Mouse (Mus musculus) hindbrain, embryonic 12.5 days (tissue): ENCODE results near the gene Eif4enif1. TPM values are rescaled to one million over a fixed set of nuclear protein-coding genes. Genes with fewer than 3 reads are reported as not detected.

Experiments used
- ATAC-seq: fragments of 200-750 bp; cut with Nextera tagmentation; 2 replicates; pipeline ENCODE4 v1.8.0; 2017; ENCODE audit warnings: moderate TSS enrichment; ENCODE audit not compliant: low FRiP score
- H3K27ac ChIP-seq: fragments of 300-500 bp; sonication (generic); 2 replicates; pipeline ENCODE4 v1.5.1; 2016; ENCODE audit warnings: mild to moderate bottlenecking
- H3K27me3 ChIP-seq: fragments of 300-500 bp; sonication (generic); 2 replicates; pipeline ENCODE4 v1.6.1; 2016; ENCODE audit warnings: mild to moderate bottlenecking
- H3K36me3 ChIP-seq: fragments of 300-500 bp; sonication (generic); 2 replicates; pipeline ENCODE4 v1.6.1; 2016; ENCODE audit warnings: mild to moderate bottlenecking
- H3K4me1 ChIP-seq: fragments of 300-500 bp; sonication (generic); 2 replicates; pipeline ENCODE4 v1.6.1; 2016
- H3K4me2 ChIP-seq: fragments of 300-500 bp; sonication (generic); replicated peaks from 2 replicates; pipeline ENCODE4 v1.6.1; 2016; ENCODE audit warnings: mild to moderate bottlenecking
- H3K4me3 ChIP-seq: fragments of 300-500 bp; sonication (generic); 2 replicates; pipeline ENCODE4 v1.5.1; 2016; ENCODE audit warnings: mild to moderate bottlenecking
- H3K9ac ChIP-seq: fragments of 300-500 bp; sonication (generic); 2 replicates; pipeline ENCODE4 v1.6.1; 2016; ENCODE audit warnings: mild to moderate bottlenecking, moderate library complexity
- H3K9me3 ChIP-seq: fragments of 300-500 bp; sonication (generic); replicated peaks from 2 replicates; pipeline ENCODE4 v1.6.1; 2016; ENCODE audit warnings: mild to moderate bottlenecking
- WGBS: fragments of 180-500 bp; shearing (Covaris S2); methylation state at CpG from one replicate; pipeline ENCODE4 v1.1.7; 2016; 5-methylcytosine and 5-hydroxymethylcytosine counted together
- polyA plus RNA-seq: library from polyadenylated mRNA; unstranded; fragments of >200 nt; fragmentation: Nextera tagmentation; extraction: Ambion mirVana; gene quantifications from 2 replicates; pipeline ENCODE4 v1.2.1, GENCODE M21; 2016

The Eif4enif1 gene
- polyA plus RNA-seq, 1 experiment from 2014 or later: 58.8 TPM

- Histone ChIP-seq H3K27me3 (no peaks in the 10 kb centered on the region), H3K36me3 (peaks cover 86% of the 10 kb centered on the region), H3K9me3 (0 out of 2 replicates have a peak, but pooled peaks cover 4% of the 10 kb centered on the region), H3K4me1 (no peaks in the 10 kb centered on the region), H3K9ac (no peak overlapping the region), H3K27ac (no peak overlapping the region), H3K4me2 (no peak overlapping the region), H3K4me3 (no peak overlapping the region)
- 95% methylated on average over 7 of the region's 7 CpGs for WGBS
- no peak for ATAC-seq
Measured at GRCm38 (mm10) chr11:3242395-3242794, 40.2 kb downstream of the Eif4enif1 start.

GRCm38 (mm10) chr11:3243771-3244170 is 41.6 kb downstream of the Eif4enif1 start:
- Histone ChIP-seq H3K27ac (no peak overlapping the region), H3K9me3 (0 out of 2 replicates have a peak, but pooled peaks cover 4% of the 10 kb centered on the region), H3K9ac (no peak overlapping the region), H3K4me2 (no peak overlapping the region), H3K4me1 (no peaks in the 10 kb centered on the region), H3K27me3 (no peaks in the 10 kb centered on the region), H3K36me3 (peaks cover 88% of the 10 kb centered on the region), H3K4me3 (no peak overlapping the region)
- 79% methylated on average over 4 of the region's 4 CpGs for WGBS
- ATAC-seq: no peak

DNA sequence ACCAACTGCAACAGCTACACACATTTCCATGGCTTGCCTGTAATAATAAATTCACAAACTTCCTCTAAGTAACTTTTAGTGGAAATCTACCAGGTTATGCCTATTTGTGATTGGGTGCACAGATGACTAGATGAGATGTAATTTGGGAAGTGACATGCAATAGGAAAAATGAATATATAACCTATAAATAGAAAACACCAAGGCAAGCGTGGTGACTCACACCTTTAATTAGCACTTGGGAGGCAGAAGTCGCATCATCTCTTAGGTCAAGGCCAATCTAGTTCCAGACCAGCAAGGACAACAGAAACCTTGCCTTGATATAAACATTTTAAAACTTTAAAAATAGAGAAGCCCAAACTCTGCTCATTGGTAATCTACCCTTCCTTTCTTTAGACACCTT is 45.2 kb downstream of the Eif4enif1 start:
- Histone ChIP-seq H3K4me1 (no peaks in the 10 kb centered on the region), H3K36me3 (peaks cover 91% of the 10 kb centered on the region), H3K4me2 (no peak overlapping the region), H3K27me3 (no peaks in the 10 kb centered on the region), H3K4me3 (no peak overlapping the region), H3K9ac (no peak overlapping the region), H3K27ac (no peak overlapping the region), H3K9me3 (no peaks in the 10 kb centered on the region)
- 96% methylated on average over 2 of the region's 2 CpGs for WGBS
- no peak for ATAC-seq

GRCm38 (mm10) chr11:3259537-3259936 is 57.3 kb downstream of the Eif4enif1 start:
- H3K4me1 ChIP-seq: peaks cover 16% of the 10 kb centered on the region
- no peak overlapping the region for H3K9ac ChIP-seq
- no peaks in the 10 kb centered on the region for H3K27me3 ChIP-seq
- H3K36me3 ChIP-seq: peaks cover 78% of the 10 kb centered on the region
- no peaks in the 10 kb centered on the region for H3K9me3 ChIP-seq
- H3K27ac ChIP-seq: no peak overlapping the region
- no peak overlapping the region for H3K4me2 ChIP-seq
- no peak for ATAC-seq
- WGBS: 100% methylated on average over 1 of the region's 1 CpGs
- H3K4me3 ChIP-seq: no peak overlapping the region

DNA sequence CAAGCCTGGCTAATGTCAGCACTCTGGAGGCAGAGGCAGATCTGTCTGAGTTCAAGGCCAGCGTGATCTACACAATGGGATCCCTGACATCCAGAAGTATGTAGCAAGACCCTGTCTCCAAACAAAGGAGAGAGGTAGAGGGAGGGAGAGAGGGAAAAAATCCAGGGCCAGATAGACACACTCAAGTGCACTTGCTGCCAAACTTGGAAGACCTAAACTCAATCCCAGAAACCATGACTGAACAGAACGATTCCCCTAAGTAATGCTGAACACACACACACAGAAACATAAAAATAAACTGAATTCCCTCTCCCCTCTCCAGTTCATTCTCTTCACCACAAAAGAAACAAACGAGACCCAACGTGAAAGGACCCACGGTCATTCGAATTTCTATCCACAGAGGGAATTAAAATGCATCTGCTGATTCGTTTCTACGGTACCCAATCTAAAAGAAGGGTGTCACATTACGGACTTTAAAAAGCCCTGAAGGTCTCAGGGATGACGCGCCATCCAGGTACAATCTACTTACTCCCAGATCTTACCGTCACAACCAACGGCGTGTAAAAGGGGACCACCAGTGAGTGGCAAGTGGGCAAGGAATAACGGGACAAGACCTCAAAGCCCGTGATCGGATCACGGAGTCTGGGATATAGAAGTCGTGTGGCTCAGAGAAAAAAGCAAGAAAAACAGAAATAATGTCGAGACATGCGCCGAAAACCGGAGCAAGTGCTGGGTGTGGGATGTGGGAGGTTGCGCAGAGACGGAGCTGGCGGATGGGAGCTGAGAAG is 63.3 kb downstream of the Eif4enif1 start:
- no peaks in the 10 kb centered on the region for H3K27me3 ChIP-seq
- ATAC-seq: peak; percentile 15
- H3K4me3 ChIP-seq: peak overlapping the region; percentile 93
- no peaks in the 10 kb centered on the region for H3K9me3 ChIP-seq
- H3K4me2 ChIP-seq: peak overlapping the region; percentile 78
- H3K4me1 ChIP-seq: peaks cover 29% of the 10 kb centered on the region
- H3K36me3 ChIP-seq: peaks cover 35% of the 10 kb centered on the region
- H3K27ac ChIP-seq: peak overlapping the region; percentile 96
- WGBS: 1% methylated on average over 26 of the region's 26 CpGs
- H3K9ac ChIP-seq: peak overlapping the region; percentile 98

- H3K4me1 ChIP-seq: peaks cover 29% of the 10 kb centered on the region
- peak within 1 kb of the TSS; percentile 98 for H3K9ac ChIP-seq
- H3K36me3 ChIP-seq: peaks cover 28% of the 10 kb centered on the region
- peak within 1 kb of the TSS; percentile 96 for H3K27ac ChIP-seq
- H3K4me2 ChIP-seq: peak within 1 kb of the TSS; percentile 78
- H3K27me3 ChIP-seq: no peaks in the 10 kb centered on the region
- H3K9me3 ChIP-seq: no peaks in the 10 kb centered on the region
- ATAC-seq: peak; percentile 99
- WGBS: under 1% methylated on average over 61 of the region's 72 CpGs
- peak within 1 kb of the TSS; percentile 93 for H3K4me3 ChIP-seq
Measured at GRCm38 (mm10) chr11:3266079-3266685, 64.0 kb downstream of the Eif4enif1 start, which contains the start of gene Drg1. TSS of gene Drg1 (minus strand) at chr11:3266415.

- Histone ChIP-seq H3K4me2 (peak overlapping the region; percentile 78), H3K9ac (peak overlapping the region; percentile 98), H3K27ac (peak overlapping the region; percentile 96), H3K27me3 (no peaks in the 10 kb centered on the region), H3K4me1 (peaks cover 29% of the 10 kb centered on the region), H3K4me3 (peak overlapping the region; percentile 93), H3K36me3 (peaks cover 18% of the 10 kb centered on the region), H3K9me3 (no peaks in the 10 kb centered on the region)
- ATAC-seq: no peak; the same call in 1 of the 2 replicates
- 59% methylated on average over 7 of the region's 7 CpGs for WGBS
Measured at GRCm38 (mm10) chr11:3267133-3267532, 64.9 kb downstream of the Eif4enif1 start.

DNA sequence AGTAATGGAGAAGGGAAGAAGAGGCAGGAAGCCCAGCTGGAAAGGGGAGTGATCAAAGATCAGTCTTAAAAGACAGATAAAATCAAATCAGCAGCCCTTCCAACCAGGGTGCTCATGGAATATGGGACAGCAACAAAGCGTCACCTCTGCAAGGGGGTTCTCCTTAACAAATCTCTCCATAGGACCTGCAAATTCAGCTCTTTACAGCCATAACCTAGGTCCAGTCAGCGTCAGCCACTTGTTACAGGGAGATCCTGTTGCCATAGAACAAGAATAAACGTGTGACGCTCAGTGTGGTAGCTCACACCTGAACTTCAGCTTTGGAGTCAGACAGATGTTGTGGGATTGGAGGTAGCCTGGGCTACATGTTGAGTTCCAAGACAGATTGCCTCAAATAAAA is 67.0 kb downstream of the Eif4enif1 start:
- no peak overlapping the region for H3K4me2 ChIP-seq
- H3K9ac ChIP-seq: no peak overlapping the region
- peaks cover 15% of the 10 kb centered on the region for H3K4me1 ChIP-seq
- H3K9me3 ChIP-seq: no peaks in the 10 kb centered on the region
- no peaks in the 10 kb centered on the region for H3K27me3 ChIP-seq
- 0 out of 2 replicates have a peak, but pooled peaks cover under 1% of the 10 kb centered on the region for H3K36me3 ChIP-seq
- no peak overlapping the region for H3K4me3 ChIP-seq
- no peak overlapping the region for H3K27ac ChIP-seq
- no peak for ATAC-seq
- 48% methylated on average over 4 of the region's 4 CpGs for WGBS

DNA sequence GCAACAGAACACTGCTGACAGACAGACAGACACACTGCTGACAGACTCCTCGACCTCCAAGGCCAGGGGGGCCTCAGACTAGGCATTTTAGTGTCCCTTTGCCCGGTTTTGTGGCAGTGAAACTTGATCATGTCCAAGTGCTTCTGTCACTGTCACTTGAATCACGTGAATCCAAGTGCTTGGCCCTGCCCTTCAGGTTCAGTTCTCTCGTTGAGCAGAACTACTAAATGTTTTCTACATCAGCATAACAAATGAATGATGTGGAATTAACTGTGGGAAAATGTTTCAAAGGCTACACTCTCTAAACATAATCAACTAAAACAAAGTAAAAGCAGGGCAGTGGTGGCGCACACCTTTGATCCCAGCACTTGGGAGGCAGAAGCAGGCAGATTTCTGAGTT is 76.2 kb downstream of the Eif4enif1 start:
- Histone ChIP-seq H3K4me1 (no peaks in the 10 kb centered on the region), H3K36me3 (no peaks in the 10 kb centered on the region), H3K9me3 (peaks cover 5% of the 10 kb centered on the region), H3K27me3 (no peaks in the 10 kb centered on the region), H3K4me3 (no peak overlapping the region), H3K27ac (no peak overlapping the region), H3K4me2 (no peak overlapping the region), H3K9ac (no peak overlapping the region)
- 59% methylated on average over 5 of the region's 5 CpGs for WGBS
- ATAC-seq: no peak

GRCm38 (mm10) chr11:3279729-3280128 is 77.5 kb downstream of the Eif4enif1 start:
- no peak overlapping the region for H3K9ac ChIP-seq
- WGBS: 82% methylated on average over 2 of the region's 2 CpGs
- no peak overlapping the region for H3K4me3 ChIP-seq
- H3K36me3 ChIP-seq: no peaks in the 10 kb centered on the region
- H3K9me3 ChIP-seq: peaks cover 5% of the 10 kb centered on the region
- H3K27ac ChIP-seq: no peak overlapping the region
- no peaks in the 10 kb centered on the region for H3K4me1 ChIP-seq
- no peaks in the 10 kb centered on the region for H3K27me3 ChIP-seq
- no peak overlapping the region for H3K4me2 ChIP-seq
- ATAC-seq: no peak

GRCm38 (mm10) chr11:3282887-3283286 is 80.7 kb downstream of the Eif4enif1 start:
- Histone ChIP-seq H3K4me3 (no peak overlapping the region), H3K4me1 (peaks cover 8% of the 10 kb centered on the region), H3K9ac (no peak overlapping the region), H3K27me3 (no peaks in the 10 kb centered on the region), H3K9me3 (peaks cover 5% of the 10 kb centered on the region), H3K4me2 (no peak overlapping the region), H3K27ac (no peak overlapping the region), H3K36me3 (no peaks in the 10 kb centered on the region)
- 80% methylated on average over 6 of the region's 6 CpGs for WGBS
- no peak for ATAC-seq

DNA sequence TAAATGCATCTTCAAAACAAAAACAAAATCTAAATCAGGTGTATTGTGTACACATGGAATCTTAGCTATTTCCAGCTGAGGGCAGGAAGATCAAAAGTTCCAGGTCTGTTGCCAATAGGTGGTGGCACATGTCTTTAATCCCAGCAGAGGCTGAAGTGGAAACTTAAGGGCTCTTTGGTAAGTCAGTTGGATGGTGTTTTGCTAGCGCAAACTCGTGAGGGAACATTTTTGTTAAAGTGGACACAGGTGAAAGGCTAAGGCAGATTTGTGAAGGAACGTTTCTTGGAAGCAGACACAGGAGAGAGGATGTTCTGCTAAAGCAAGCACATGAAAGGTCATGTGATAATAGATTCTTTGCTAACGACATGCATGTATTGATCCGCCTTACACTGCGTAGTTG is 81.5 kb downstream of the Eif4enif1 start:
- ATAC-seq: no peak
- Histone ChIP-seq H3K9ac (no peak overlapping the region), H3K4me1 (peaks cover 13% of the 10 kb centered on the region), H3K27ac (no peak overlapping the region), H3K27me3 (no peaks in the 10 kb centered on the region), H3K4me3 (no peak overlapping the region), H3K36me3 (no peaks in the 10 kb centered on the region), H3K9me3 (peaks cover 5% of the 10 kb centered on the region), H3K4me2 (no peak overlapping the region)
- WGBS: 92% methylated on average over 6 of the region's 6 CpGs
